Mouse (Mus musculus): ENCODE measurements around the gene Pate2.
"Not testable (repeated sequence)": the region's sequence is repeated elsewhere in the genome, so short reads cannot be mapped to it uniquely, and the experiment has no call there.

Gene Pate2

GRCm38 (mm10) chr9:35556494-35557102 lies 13.5 kb upstream of the Pate2 start:
- no peak for DNase-seq (ENCODE audit: low spot score in 2 of 2)

- peak; percentile 65 to 77 for DNase-seq (ENCODE audit: low spot score in 2 of 2)
Observed at GRCm38 (mm10) chr9:35558257-35559008, 11.7 kb upstream of the Pate2 start, which contains the start of the genes Ddx25 and Pus3. Ddx25 (minus strand) TSS chr9:35558528. Pus3 (plus strand) TSS chr9:35558595.

GRCm38 (mm10) chr9:35559009-35559890 lies 10.8 kb upstream of the Pate2 start:
- DNase-seq (ENCODE audit: low spot score in 2 of 2), result peak; percentile 85 to 91

GRCm38 (mm10) chr9:35561076-35561475 lies 9.0 kb upstream of the Pate2 start:
- no peak for DNase-seq (ENCODE audit: low spot score in 2 of 2)

GRCm38 (mm10) chr9:35561583-35561982 lies 8.5 kb upstream of the Pate2 start:
- no peak for DNase-seq (ENCODE audit: low spot score in 2 of 2)

- DNase-seq (ENCODE audit: low spot score in 2 of 2), result no peak
Observed at GRCm38 (mm10) chr9:35564536-35565240, 5.4 kb upstream of the Pate2 start.

- no peak for DNase-seq (ENCODE audit: low spot score in 2 of 2)
Observed at GRCm38 (mm10) chr9:35567995-35568394, 2.1 kb upstream of the Pate2 start.

- DNase-seq (ENCODE audit: low spot score in 2 of 2), result no peak
Observed at GRCm38 (mm10) chr9:35570663-35571062, 579 bp downstream of the Pate2 start.

GRCm38 (mm10) chr9:35574416-35574815 lies 4.3 kb downstream of the Pate2 start:
- no peak for DNase-seq (ENCODE audit: low spot score in 2 of 2)

GRCm38 (mm10) chr9:35587674-35588073 lies 17.6 kb downstream of the Pate2 start:
- no peak for DNase-seq (ENCODE audit: low spot score in 2 of 2)

GRCm38 (mm10) chr9:35592903-35593302 lies 22.8 kb downstream of the Pate2 start:
- peak; percentile 42 to 54 for DNase-seq (ENCODE audit: low spot score in 2 of 2)

- peak in 1 of 2 experiments; percentile 2 for DNase-seq (ENCODE audit: low spot score in 2 of 2)
Observed at GRCm38 (mm10) chr9:35607647-35608405, 37.7 kb downstream of the Pate2 start.

GRCm38 (mm10) chr9:35611841-35612240 lies 41.8 kb downstream of the Pate2 start, which contains the start of gene Pate4:
Pate4 (minus strand) TSS chr9:35611941.
- no peak for DNase-seq (ENCODE audit: low spot score in 2 of 2)

GRCm38 (mm10) chr9:35614005-35614404 lies 43.9 kb downstream of the Pate2 start:
- DNase-seq (ENCODE audit: low spot score in 2 of 2), result no peak

- not testable (repeated sequence) for DNase-seq (ENCODE audit: low spot score in 2 of 2)
Observed at GRCm38 (mm10) chr9:35616784-35617183, 46.7 kb downstream of the Pate2 start.

GRCm38 (mm10) chr9:35632981-35633380 lies 62.9 kb downstream of the Pate2 start:
- no peak for DNase-seq (ENCODE audit: low spot score in 2 of 2)

GRCm38 (mm10) chr9:35648102-35648501 lies 78.0 kb downstream of the Pate2 start, which contains the start of gene Pate3:
Pate3 (minus strand) TSS chr9:35648202.
- no peak for DNase-seq (ENCODE audit: low spot score in 2 of 2)

GRCm38 (mm10) chr9:35673557-35673956 lies 103.5 kb downstream of the Pate2 start:
- no peak for DNase-seq (ENCODE audit: low spot score in 2 of 2)

GRCm38 (mm10) chr9:35687013-35687412 lies 116.9 kb downstream of the Pate2 start, which contains the start of gene Pate1:
Pate1 (minus strand) TSS chr9:35687390.
- peak in 1 of 2 experiments; percentile 2 for DNase-seq (ENCODE audit: low spot score in 2 of 2)

- DNase-seq (ENCODE audit: low spot score in 2 of 2), result no peak
Observed at GRCm38 (mm10) chr9:35691924-35692323, 121.8 kb downstream of the Pate2 start.

All from right cerebral cortex, adult 2 months (tissue).